Mouse (Mus musculus): ENCODE data around the gene Idua.

Idua gene

GRCm38 (mm10) chr5:108718051-108718450 is 57.9 kb downstream of the Idua start:
- no peak for TF ChIP-seq GATA4 (IDR thresholded peaks at IDR 0.05; ENCODE audit: insufficient replicate concordance, low read length)

GRCm38 (mm10) chr5:108719761-108720160 is 59.6 kb downstream of the Idua start:
- TF ChIP-seq GATA4 (IDR thresholded peaks at IDR 0.05; ENCODE audit: insufficient replicate concordance, low read length) = no peak

DNA sequence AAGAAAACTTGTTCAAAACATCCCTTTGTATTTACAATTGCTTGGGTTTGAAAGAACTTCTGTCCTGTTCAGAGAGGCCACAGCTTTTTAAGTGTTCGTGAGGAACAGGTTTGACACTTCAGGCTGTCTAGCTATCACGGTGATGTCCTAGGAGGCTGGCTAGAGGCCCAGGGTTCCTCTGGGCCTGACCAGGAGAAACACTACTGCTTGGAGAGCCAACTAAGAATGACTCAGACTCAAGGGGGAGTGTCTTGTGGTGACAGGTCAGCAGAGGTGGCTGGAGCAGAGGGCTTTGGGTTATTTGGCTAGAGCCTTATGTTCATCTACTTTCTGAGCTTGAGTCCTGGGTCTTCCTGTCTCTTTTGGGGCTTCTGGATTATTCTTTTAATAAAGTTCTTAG is 63.9 kb downstream of the Idua start:
- TF ChIP-seq GATA4 (IDR thresholded peaks at IDR 0.05; ENCODE audit: insufficient replicate concordance, low read length) = no peak

DNA sequence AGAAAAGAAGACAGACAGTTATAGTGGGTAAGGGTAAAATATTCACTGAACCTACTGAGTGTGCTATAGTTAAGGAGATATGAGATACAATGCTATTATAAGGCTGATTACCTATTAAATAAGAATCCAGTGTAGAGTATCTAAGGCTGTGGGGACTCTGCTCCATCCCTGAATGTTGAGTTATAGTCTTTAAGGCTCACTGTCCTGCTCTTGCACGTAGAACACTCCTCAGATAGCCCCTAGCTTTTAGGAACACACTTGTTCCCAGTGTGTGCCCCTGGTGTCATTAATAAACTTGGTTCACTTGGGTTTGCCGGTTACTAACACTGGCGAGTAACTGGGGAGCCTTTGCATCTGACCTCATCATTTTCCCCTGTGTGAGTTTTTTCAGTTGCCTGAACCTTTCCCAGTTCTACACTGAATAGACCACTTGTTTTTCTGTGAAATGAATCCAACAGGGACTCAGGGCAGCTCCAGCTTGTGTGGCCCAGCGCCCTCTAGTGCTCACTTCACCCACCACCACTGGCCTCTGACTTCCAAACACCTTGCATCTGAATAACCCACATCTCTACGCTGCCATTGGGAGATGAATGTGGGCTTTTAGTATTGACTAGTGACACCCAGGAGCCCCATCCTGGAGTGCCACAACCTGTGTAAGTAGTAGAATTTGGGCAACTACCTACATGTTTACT is 66.6 kb downstream of the Idua start:
- no peak for TF ChIP-seq GATA4 (IDR thresholded peaks at IDR 0.05; ENCODE audit: insufficient replicate concordance, low read length)

DNA sequence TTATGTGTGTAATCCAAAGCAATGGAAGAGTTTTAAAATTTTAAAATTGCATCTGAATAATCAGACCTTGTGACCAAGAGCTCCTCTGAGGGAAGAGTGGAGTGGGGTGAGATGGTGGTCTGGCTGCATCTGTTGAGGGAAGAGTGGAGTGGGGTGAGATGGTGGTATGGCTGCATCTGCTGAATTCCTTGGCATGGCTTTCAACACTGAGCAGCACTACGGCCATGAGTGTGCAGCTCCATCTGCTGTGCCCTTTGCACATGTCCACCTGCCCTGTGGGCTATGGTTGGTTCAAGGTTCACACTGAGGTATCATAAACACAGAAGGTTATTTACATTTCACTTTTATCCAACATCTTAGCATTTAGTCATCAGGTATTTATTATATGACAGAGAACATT is 67.3 kb downstream of the Idua start:
- TF ChIP-seq GATA4 (IDR thresholded peaks at IDR 0.05; ENCODE audit: insufficient replicate concordance, low read length) = no peak

All from liver, adult (tissue).